Mouse (Mus musculus) heart, adult 10 weeks (tissue): ENCODE measurements around the gene Gm4307. TPM values are rescaled to one million over a fixed set of nuclear protein-coding genes. Genes with fewer than 3 reads are reported as not detected.

Experiments
- polyA plus RNA-seq: library from polyadenylated mRNA; stranded (reverse); fragments of 350-450 nt; fragmentation: Illumina TruSeq; extraction: RNeasy Lipid Tissue Mini Kit (QIAGEN cat#74804); gene quantifications from one replicate; pipeline ENCODE4 v1.2.3, GENCODE M21; 2014; ENCODE audit warnings: low read depth, low replicate concordance

Gm4307 gene
- not detected for polyA plus RNA-seq

DNA sequence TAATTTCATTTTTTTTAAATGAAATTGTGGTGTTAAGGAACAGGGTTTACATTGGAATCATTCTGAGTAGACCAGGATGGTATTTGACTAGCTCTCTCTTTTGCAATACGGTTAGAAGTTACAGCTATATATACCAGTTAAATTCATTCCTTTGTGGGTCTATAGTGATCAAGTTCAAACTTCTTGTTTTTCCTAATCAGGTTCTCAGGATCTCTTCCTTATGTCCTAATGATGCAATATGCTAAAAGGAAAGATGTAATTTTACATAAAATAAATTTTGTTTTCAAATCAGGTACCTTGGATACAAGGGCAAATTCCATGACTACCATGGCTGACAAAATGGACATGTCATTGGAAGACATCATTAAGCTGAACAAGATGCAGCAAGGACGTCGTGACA is at the start of gene Gm4307:
Gene Gm4307 (plus strand): TSS at position 301 of the 400 bp plus-strand sequence.

GRCm38 (mm10) chr10:100335376-100335775 is 25.8 kb upstream of the Gm4307 start, which contains the start of gene Gm4301:
Gm4301 (plus strand) TSS chr10:100335676.

GRCm38 (mm10) chr10:100340536-100340935 is 20.6 kb upstream of the Gm4307 start, which contains the start of gene Gm4302:
Gm4302 (plus strand) TSS chr10:100340836.

GRCm38 (mm10) chr10:100345672-100346071 is 15.5 kb upstream of the Gm4307 start, which contains the start of gene Gm4303:
Gm4303 (plus strand) TSS chr10:100345972.

DNA sequence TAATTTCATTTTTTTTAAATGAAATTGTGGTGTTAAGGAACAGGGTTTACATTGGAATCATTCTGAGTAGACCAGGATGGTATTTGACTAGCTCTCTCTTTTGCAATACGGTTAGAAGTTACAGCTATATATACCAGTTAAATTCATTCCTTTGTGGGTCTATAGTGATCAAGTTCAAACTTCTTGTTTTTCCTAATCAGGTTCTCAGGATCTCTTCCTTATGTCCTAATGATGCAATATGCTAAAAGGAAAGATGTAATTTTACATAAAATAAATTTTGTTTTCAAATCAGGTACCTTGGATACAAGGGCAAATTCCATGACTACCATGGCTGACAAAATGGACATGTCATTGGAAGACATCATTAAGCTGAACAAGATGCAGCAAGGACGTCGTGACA is 10.3 kb upstream of the Gm4307 start, which contains the start of gene Gm4305:
Gene Gm4305 (plus strand): TSS at position 301 of the 400 bp plus-strand sequence.

DNA sequence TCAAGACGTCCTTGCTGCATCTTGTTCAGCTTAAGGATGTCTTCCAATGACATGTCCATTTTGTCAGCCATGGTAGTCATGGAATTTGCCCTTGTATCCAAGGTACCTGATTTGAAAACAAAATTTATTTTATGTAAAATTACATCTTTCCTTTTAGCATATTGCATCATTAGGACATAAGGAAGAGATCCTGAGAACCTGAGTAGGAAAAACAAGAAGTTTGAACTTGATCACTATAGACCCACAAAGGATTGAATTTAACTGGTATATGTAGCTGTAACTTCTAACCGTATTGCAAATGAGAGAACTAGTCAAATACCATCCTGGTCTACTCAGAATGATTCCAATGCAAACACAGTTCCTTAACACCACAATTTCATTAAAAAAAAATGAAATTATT is 21.3 kb downstream of the Gm4307 start, which contains the start of gene Gm4312:
Gene Gm4312 (minus strand): TSS at position 101 of the 400 bp plus-strand sequence.

Other genes with a start within 250 kb of the Gm4307 start
- not detected for gene Gm4301, start 25.7 kb upstream of the Gm4307 start, polyA plus RNA-seq
- gene Gm4302, start 20.5 kb upstream of the Gm4307 start, polyA plus RNA-seq = not detected
- gene Gm4303, start 15.4 kb upstream of the Gm4307 start, polyA plus RNA-seq = not detected
- gene Gm4305, start 10.2 kb upstream of the Gm4307 start, polyA plus RNA-seq = not detected
- not detected for gene Gm4312, start 21.2 kb downstream of the Gm4307 start, polyA plus RNA-seq
- 11.4 TPM for gene Tmtc3, start 126.0 kb downstream of the Gm4307 start, polyA plus RNA-seq
- 6.4 TPM for gene Cep290, start 126.2 kb downstream of the Gm4307 start, polyA plus RNA-seq
- gene 4930430F08Rik, start 229.1 kb downstream of the Gm4307 start, polyA plus RNA-seq = 6.4 TPM
- gene 1700017N19Rik, start 229.1 kb downstream of the Gm4307 start, polyA plus RNA-seq = not detected